Mouse (Mus musculus) megakaryocyte-erythroid progenitor cell, adult 5 weeks (primary cell): ENCODE measurements around the gene Hist1h2be. TPM values are rescaled to one million over a fixed set of nuclear protein-coding genes. Genes with fewer than 3 reads are reported as not detected.

ENCODE experiments used
- polyA plus RNA-seq: library from polyadenylated mRNA; stranded (reverse); fragments of >175 nt; gene quantifications from 2 replicates; pipeline ENCODE4 v1.2.3, GENCODE M21; 2012

Hist1h2be gene
- 0.79 and 1.1 TPM in 2 replicates for polyA plus RNA-seq

DNA sequence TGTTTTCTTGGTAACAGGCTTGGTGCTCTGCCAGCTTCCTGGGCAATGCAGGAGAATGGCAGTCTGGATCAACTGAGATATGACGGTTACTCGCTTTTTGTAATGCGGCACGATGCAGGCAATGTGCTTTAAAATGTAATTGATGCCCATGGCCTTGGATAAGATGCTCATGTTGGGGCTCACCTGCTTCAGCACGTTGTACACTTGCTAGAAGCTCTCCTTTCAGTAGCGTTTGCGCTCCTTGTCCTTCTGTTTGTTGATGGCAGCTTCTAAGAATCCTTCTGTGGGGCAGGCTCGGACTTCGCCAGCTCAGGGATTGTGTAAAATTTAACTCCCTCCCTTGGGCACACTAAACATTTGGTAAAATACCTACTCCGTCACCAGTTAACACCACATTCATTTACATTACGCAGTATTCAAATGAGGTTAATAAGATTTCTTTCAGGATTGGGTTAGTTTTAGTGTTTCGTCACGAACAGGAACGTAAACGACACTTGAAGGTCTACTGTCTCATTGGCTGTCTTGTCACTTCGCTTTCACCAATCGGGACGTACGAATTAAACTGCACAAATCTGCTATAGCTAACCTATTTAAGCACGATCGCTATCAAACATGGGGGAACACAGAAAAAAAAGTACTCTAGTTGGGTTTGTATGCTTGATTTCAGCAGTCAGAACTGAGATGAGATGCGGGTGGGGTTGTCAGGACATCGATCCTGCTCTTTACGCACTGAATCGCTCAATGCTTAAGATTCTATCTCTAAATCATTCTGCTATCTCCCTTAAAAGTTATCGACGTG is at the start of gene Hist1h2be:
TSS of gene Hist1h2be (minus strand) at position 392 of the 799 bp plus-strand sequence.

GRCm38 (mm10) chr13:23622175-23622671 is 1.3 kb upstream of the Hist1h2be start, which contains the start of gene Hist1h1e:
Gene Hist1h1e, minus strand, starts transcription at chr13:23622558.

DNA sequence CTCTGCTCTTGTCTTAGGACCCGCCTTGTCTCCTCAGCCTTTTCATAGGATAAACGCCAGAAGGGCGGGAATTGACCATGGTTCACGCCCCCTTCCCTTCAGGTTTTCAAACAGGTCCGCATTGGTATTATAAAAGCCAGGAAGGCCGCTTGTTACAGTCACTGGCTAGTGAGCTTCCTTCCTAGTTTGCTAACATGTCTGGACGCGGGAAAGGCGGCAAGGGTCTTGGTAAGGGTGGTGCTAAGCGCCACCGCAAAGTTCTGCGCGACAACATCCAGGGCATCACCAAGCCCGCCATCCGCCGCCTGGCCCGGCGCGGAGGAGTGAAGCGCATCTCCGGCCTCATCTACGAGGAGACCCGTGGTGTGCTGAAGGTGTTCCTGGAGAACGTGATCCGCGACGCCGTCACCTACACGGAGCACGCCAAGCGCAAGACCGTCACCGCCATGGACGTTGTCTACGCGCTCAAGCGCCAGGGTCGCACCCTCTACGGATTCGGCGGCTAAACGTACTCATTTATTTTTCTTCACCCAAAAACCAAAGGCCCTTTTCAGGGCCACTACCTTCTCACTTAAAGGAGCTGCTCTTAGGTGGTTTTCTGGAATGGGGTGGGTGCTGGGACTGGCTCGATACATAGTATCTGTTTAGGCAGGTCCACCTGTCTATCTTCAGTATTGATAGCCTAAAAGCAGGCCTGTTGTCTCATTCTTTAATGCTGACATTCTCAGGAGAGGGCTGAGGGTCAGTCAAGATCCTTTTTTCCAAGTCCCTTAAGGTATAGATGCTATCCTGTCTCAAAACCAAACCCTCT is 39.3 kb downstream of the Hist1h2be start, which contains the start of gene Hist1h4d:
TSS of gene Hist1h4d (plus strand) at position 191 of the 811 bp plus-strand sequence.

GRCm38 (mm10) chr13:23575271-23575851 is 45.6 kb downstream of the Hist1h2be start, which contains the start of gene Hist1h3d:
Gene Hist1h3d, plus strand, starts transcription at chr13:23575763.

GRCm38 (mm10) chr13:23573898-23574524 is 46.9 kb downstream of the Hist1h2be start, which contains the start of the genes Hist1h2bf and Hist1h2ad:
Gene Hist1h2bf, minus strand, starts transcription at chr13:23574196.
Gene Hist1h2ad, plus strand, starts transcription at chr13:23574381.

GRCm38 (mm10) chr13:23571022-23571503 is 49.9 kb downstream of the Hist1h2be start, which contains the start of the genes Hist1h2ae and Hist1h2bg:
Gene Hist1h2ae, minus strand, starts transcription at chr13:23571220.
Gene Hist1h2bg, plus strand, starts transcription at chr13:23571396.

DNA sequence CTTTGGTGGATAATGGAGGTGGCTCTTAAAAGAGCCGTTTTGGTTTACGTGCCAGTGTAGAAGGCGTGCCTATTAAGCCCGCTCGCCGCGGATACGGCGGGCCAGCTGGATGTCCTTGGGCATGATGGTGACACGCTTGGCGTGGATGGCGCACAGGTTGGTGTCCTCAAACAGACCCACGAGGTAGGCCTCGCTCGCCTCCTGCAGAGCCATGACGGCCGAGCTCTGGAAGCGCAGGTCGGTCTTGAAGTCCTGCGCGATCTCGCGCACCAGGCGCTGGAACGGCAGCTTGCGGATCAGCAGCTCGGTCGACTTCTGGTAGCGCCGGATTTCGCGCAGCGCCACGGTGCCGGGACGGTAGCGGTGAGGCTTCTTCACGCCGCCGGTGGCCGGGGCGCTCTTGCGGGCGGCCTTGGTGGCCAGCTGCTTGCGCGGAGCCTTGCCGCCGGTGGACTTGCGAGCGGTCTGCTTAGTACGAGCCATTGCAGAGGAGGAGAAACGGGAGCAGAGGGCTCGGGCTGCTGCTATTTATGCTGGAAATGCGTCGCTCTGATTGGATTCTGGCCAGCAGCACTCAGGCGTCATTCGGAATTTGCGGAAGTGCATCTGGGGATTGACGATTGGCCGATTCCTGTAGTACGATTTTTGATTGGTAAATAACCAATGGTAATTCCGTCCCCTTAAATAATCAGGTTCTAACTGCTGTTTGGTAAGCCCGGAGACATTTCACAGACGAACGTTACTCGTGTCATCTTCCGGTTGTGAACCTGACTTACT is 58.9 kb downstream of the Hist1h2be start, which contains the start of gene Hist1h3e:
TSS of gene Hist1h3e (minus strand) at position 487 of the 777 bp plus-strand sequence.

GRCm38 (mm10) chr13:23552962-23553361 is 68.0 kb downstream of the Hist1h2be start, which contains the start of gene Hist1h1d:
Gene Hist1h1d, plus strand, starts transcription at chr13:23553262.

DNA sequence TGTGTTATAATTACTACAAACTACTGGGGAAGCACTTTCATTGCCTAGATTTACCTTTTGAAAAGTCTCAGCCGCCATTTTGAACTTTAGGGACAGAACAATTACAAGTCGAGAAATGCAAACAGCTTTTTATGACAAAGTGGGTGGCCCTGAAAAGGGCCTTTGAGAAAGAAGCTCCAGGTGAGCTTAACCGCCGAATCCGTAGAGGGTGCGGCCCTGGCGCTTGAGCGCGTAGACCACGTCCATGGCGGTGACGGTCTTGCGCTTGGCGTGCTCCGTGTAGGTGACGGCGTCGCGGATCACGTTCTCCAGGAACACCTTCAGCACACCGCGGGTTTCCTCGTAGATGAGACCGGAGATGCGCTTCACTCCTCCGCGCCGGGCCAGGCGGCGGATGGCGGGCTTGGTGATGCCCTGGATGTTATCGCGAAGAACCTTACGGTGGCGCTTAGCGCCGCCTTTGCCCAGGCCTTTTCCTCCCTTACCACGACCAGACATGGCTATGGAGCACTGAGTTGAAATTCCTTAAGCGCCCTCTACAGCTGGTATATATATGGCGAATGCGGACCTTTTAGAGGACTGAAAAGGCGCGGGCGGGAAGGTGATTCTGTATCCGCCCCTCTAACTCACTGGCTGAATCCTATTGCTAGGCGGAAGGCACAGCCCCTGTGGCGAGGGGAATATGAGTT is 69.6 kb downstream of the Hist1h2be start, which contains the start of gene Hist1h4f:
TSS of gene Hist1h4f (minus strand) at position 503 of the 689 bp plus-strand sequence.

DNA sequence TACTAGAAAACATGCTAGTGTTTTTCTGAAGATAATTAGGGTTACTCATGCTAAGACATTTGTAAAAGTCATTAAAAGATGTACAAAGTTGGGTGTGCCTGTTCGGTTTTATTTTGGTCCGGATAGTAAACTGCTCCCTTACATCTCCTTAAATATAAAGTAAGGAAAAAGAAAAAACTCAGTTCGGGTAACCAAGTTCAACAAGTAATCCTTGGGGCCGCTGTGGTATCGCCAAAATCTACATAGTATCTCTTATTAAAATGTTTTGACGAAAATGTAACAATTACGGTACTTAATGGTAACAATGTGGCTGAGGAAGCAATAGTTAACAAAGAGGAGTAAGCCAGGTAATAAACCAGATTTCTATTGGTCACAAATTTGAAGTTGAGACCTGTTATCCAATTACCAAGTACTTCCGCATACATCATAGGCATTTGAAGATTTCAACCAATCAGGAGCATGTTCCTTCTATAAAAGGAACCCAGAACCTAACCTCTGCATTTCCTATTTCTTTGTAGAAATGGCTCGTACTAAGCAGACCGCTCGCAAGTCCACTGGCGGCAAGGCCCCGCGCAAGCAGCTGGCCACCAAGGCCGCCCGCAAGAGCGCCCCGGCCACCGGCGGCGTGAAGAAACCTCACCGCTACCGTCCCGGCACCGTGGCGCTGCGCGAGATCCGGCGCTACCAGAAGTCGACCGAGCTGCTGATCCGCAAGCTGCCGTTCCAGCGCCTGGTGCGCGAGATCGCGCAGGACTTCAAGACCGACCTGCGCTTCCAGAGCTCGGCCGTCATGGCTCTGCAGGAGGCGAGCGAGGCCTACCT is 76.7 kb downstream of the Hist1h2be start, which contains the start of gene Hist1h3f:
TSS of gene Hist1h3f (plus strand) at position 88 of the 822 bp plus-strand sequence.

DNA sequence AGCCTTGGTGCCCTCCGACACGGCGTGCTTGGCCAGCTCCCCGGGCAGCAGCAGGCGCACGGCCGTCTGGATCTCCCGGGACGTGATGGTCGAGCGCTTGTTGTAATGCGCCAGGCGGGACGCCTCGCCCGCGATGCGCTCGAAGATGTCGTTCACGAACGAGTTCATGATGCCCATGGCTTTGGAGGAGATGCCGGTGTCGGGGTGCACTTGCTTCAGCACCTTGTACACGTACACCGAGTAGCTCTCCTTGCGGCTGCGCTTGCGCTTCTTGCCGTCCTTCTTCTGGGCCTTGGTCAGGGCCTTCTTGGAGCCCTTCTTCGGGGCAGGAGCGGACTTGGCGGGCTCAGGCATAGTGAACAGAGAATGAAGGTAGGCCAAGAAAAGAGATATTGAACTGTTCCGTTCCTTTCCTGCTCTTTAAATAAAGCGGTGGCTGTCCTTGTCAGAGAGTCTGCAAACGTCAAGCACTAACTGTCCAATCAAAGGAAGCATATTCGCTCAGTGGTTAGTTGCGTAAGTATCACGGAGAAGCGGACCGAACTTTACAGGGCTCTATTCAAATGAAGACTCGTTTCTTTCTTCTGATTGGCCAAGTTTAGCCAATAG is 77.8 kb downstream of the Hist1h2be start, which contains the start of gene Hist1h2bh:
TSS of gene Hist1h2bh (minus strand) at position 394 of the 609 bp plus-strand sequence.

DNA sequence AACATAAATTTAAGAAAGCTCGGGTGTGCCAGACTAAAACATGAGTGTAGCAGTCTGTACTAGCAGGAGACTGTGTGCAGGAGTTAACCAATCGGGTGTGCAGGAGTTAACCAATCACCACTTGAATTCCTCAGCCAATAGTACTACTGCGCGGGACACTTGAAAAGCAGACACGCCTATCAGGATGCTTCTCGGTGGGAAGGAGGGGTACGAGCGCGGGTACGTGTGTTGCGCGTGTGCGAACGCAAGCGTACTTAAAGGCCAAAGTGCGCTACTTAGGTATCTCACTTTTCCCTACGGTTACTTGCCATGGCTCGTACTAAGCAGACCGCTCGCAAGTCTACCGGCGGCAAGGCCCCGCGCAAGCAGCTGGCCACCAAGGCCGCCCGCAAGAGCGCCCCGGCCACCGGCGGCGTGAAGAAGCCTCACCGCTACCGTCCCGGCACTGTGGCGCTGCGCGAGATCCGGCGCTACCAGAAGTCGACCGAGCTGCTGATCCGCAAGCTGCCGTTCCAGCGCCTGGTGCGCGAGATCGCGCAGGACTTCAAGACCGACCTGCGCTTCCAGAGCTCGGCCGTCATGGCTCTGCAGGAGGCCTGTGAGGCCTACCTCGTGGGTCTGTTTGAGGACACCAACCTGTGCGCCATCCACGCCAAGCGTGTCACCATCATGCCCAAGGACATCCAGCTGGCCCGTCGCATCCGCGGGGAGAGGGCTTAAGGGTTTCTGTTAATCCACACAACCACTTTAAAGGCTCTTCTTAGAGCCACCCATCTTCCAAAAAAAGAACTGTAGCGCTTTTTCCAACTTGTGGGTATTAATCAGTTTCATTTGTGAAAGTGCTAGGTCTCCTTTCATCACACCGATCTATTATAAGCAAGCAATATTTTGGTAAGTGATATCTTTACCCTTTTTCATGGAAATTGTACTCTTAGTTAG is 85.5 kb downstream of the Hist1h2be start, which contains the start of gene Hist1h3g:
TSS of gene Hist1h3g (plus strand) at position 286 of the 939 bp plus-strand sequence.

Other genes with a start within 250 kb of the Hist1h2be start
- gene Abt1, start 197.3 kb downstream of the Hist1h2be start, polyA plus RNA-seq = 10.5 and 13.8 TPM in 2 replicates
- not detected in 2 replicates for gene Btn1a1, start 155.2 kb downstream of the Hist1h2be start, polyA plus RNA-seq
- not detected in 2 replicates for gene Btn2a2, start 132.3 kb downstream of the Hist1h2be start, polyA plus RNA-seq
- gene Hist1h4h, start 90.1 kb downstream of the Hist1h2be start, polyA plus RNA-seq = 33.5 and 38.6 TPM in 2 replicates
- 81.4 and 86.9 TPM in 2 replicates for gene Hist1h2af, start 87.2 kb downstream of the Hist1h2be start, polyA plus RNA-seq
- gene Hist1h3g, start 85.7 kb downstream of the Hist1h2be start, polyA plus RNA-seq = 19.0 and 22.6 TPM in 2 replicates
- gene Hist1h2bh, start 77.7 kb downstream of the Hist1h2be start, polyA plus RNA-seq = 2.5 and 3.3 TPM in 2 replicates
- gene Hist1h3f, start 77.1 kb downstream of the Hist1h2be start, polyA plus RNA-seq = 5.5 and 6.8 TPM in 2 replicates
- gene Hist1h4f, start 69.5 kb downstream of the Hist1h2be start, polyA plus RNA-seq = 13.2 and 18.3 TPM in 2 replicates
- 0.77 and 1.7 TPM in 2 replicates for gene Hist1h1d, start 67.9 kb downstream of the Hist1h2be start, polyA plus RNA-seq
- gene Hist1h3e, start 58.8 kb downstream of the Hist1h2be start, polyA plus RNA-seq = 18.9 and 21.1 TPM in 2 replicates
- 16.2 and 16.7 TPM in 2 replicates for gene Hist1h2ae, start 49.9 kb downstream of the Hist1h2be start, polyA plus RNA-seq
- gene Hist1h2bg, start 49.7 kb downstream of the Hist1h2be start, polyA plus RNA-seq = 46.4 and 66.4 TPM in 2 replicates
- 3.1 and 11.2 TPM in 2 replicates for gene Hist1h2bf, start 46.9 kb downstream of the Hist1h2be start, polyA plus RNA-seq
- gene Hist1h2ad, start 46.7 kb downstream of the Hist1h2be start, polyA plus RNA-seq = 5.5 and 5.7 TPM in 2 replicates
- 6.4 and 7.1 TPM in 2 replicates for gene Hist1h3d, start 45.4 kb downstream of the Hist1h2be start, polyA plus RNA-seq
- gene Hist1h4d, start 39.5 kb downstream of the Hist1h2be start, polyA plus RNA-seq = 9.9 and 17.2 TPM in 2 replicates
- gene Hist1h1e, start 1.4 kb upstream of the Hist1h2be start, polyA plus RNA-seq = 9.0 and 14.7 TPM in 2 replicates
- gene Hist1h2ac, start 62.8 kb upstream of the Hist1h2be start, polyA plus RNA-seq = 7.2 TPM in 2 replicates
- gene Hist1h2bc, start 63.1 kb upstream of the Hist1h2be start, polyA plus RNA-seq = 66.3 and 70.6 TPM in 2 replicates
- 0.27 TPM in 1 of 2 replicates, not detected in the other for gene Hist1h1t, start 74.7 kb upstream of the Hist1h2be start, polyA plus RNA-seq
- 4.5 and 10.6 TPM in 2 replicates for gene Hist1h4c, start 77.3 kb upstream of the Hist1h2be start, polyA plus RNA-seq
- gene Hfe, start 89.7 kb upstream of the Hist1h2be start, polyA plus RNA-seq = 8.0 and 15.2 TPM in 2 replicates
- 100 and 116 TPM in 2 replicates for gene Hist1h1c, start 117.7 kb upstream of the Hist1h2be start, polyA plus RNA-seq
- gene Hist1h3c, start 124.5 kb upstream of the Hist1h2be start, polyA plus RNA-seq = 20.1 and 23.0 TPM in 2 replicates
- gene Hist1h2bb, start 125.6 kb upstream of the Hist1h2be start, polyA plus RNA-seq = 11.2 and 22.3 TPM in 2 replicates
- 17.6 and 35.4 TPM in 2 replicates for gene Hist1h2ab, start 130.0 kb upstream of the Hist1h2be start, polyA plus RNA-seq
- gene Hist1h3b, start 131.1 kb upstream of the Hist1h2be start, polyA plus RNA-seq = 9.2 and 14.4 TPM in 2 replicates
- 13.8 and 16.1 TPM in 2 replicates for gene Hist1h4b, start 135.9 kb upstream of the Hist1h2be start, polyA plus RNA-seq
- gene Hist1h4a, start 140.1 kb upstream of the Hist1h2be start, polyA plus RNA-seq = 16.8 and 23.1 TPM in 2 replicates
- 21.7 and 27.6 TPM in 2 replicates for gene Hist1h3a, start 141.3 kb upstream of the Hist1h2be start, polyA plus RNA-seq
- 1.2 and 3.7 TPM in 2 replicates for gene Hist1h1a, start 142.5 kb upstream of the Hist1h2be start, polyA plus RNA-seq
- gene Trim38, start 148.8 kb upstream of the Hist1h2be start, polyA plus RNA-seq = 0.08 TPM in 1 of 2 replicates, not detected in the other
- not detected in 2 replicates for gene Slc17a2, start 185.9 kb upstream of the Hist1h2be start, polyA plus RNA-seq
- not detected in 2 replicates for gene Slc17a3, start 218.3 kb upstream of the Hist1h2be start, polyA plus RNA-seq
- not detected in 2 replicates for gene Slc17a1, start 246.6 kb upstream of the Hist1h2be start, polyA plus RNA-seq